Mouse (Mus musculus) G1E-ER4 (cell line): ENCODE measurements around the gene Atpif1. TPM values are rescaled to one million over a fixed set of nuclear protein-coding genes. Genes with fewer than 3 reads are reported as not detected.

Experiments
- GATA1 ChIP-seq: IDR thresholded peaks from one replicate; pipeline ENCODE4 v1.8.0; 2012; ENCODE audit warnings: low read length, inconsistent platforms
- polyA plus RNA-seq: library from polyadenylated mRNA; stranded (reverse); fragments of >175 nt; gene quantifications from 2 replicates; pipeline ENCODE4 v1.2.3, GENCODE M21; 2012

The Atpif1 gene
- polyA plus RNA-seq, 1 experiment, result 178 TPM

- TF ChIP-seq GATA1, result no peak
Measured at GRCm38 (mm10) chr4:132507210-132507609, 26.2 kb downstream of the Atpif1 start.

GRCm38 (mm10) chr4:132506250-132506649, 27.2 kb downstream of the Atpif1 start:
- no peak for TF ChIP-seq GATA1

DNA sequence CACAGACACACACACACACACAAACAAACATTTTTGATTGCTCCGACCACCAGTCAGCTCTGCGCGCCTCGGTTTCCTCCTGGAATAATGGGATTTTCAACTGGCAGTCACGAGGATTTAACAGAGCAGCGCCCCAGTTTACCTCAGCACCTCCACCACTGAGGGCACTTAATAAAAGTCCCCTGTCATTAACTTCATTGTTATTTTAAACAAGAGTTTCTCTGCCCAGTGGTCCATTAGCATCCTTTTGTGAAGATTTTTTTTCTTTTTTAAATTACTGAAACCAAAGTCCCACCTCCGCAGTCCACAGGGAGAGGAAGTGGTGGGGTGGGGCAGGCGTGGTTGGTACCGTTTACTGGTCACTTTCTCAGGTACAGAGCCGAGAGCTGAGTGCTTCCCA, 27.7 kb downstream of the Atpif1 start:
- no peak for TF ChIP-seq GATA1

DNA sequence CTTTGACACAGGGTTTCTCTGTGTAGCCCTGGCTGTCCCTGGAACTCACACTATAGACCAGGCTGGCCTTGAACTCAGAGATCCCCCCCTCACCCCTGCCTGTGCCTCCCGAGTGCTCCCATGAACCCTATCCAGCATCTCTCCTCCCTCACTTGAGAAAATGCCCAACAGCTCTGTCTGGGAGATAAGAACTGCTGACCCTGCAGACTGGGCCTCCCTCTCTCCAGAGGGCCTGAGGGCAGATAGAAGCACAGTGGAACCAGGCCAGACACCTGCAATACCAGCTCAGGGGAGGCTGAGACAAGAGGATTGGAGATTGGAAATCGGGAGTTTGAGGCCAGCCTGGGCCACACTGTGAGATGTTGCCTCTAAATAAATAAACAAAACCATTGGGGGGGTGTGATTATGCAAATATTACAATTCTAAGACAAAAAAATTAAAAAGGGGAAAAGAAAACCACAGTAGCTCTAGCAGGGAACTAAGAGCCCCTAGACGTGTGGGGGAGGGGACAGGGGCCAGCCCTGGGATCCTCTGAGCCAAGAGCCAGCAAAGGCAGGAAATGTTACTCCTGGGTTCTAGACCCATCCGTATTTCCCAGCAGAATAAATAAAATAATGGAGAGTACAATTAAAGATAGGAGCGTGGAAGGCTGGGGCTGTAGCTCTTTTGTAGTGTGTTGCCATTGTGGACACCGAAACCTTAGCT, 28.3 kb downstream of the Atpif1 start:
- TF ChIP-seq GATA1, result no peak

GRCm38 (mm10) chr4:132503344-132503743, 30.1 kb downstream of the Atpif1 start:
- no peak for TF ChIP-seq GATA1

DNA sequence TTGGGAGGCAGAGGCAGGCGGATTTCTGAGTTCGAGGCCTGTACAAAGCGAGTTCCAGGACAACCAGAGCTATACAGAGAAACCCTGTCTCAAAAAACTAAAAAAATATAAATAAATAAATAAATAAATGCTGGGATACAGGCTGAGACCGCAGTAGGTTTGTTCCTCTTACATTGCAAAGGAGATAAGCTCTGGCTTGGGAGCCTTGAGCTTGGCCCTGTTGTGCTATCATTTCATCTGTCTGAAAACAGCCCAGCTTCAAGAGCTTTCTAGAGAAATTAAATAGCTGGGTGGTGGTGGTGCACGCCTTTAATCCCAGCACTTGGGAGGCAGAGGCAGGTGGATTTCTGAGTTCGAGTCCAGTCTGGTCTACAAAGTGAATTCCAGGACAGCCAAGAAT, 31.8 kb downstream of the Atpif1 start:
- TF ChIP-seq GATA1, result no peak

DNA sequence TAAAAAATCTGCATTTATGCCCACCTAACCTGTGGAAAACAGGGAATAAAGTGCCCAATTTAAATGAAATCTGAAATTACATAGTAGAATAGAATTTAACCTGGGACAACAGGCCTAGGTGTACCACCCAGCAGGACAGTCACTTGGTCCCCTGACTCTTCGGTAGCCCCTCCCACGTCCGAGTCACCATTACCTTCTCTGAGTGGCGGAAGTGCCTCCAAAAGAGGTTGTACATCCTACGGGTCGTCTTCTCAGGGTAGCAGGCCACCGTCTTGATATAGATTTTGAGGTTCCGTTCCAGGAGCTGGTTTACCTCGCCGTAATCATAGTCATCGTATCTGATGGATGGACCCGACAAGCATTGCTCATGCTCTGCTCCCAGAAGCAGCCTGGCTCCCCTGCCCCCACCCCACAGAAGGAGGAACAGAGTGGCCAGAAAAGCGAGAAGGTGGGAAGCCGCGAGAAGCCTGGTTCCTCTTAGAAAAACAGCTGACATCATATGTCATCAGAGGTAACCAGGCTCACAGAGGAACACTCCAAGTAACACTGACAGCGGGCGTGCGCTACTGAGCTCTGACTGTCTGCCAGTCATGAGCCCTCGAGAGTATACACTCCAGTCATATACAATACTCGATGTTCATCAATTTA, 39.1 kb downstream of the Atpif1 start:
- no peak for TF ChIP-seq GATA1

GRCm38 (mm10) chr4:132492178-132493060, 41.0 kb downstream of the Atpif1 start:
- TF ChIP-seq GATA1, result no peak

GRCm38 (mm10) chr4:132491748-132492147, 41.7 kb downstream of the Atpif1 start:
- no peak for TF ChIP-seq GATA1

- TF ChIP-seq GATA1, result no peak
Measured at GRCm38 (mm10) chr4:132491057-132491456, 42.4 kb downstream of the Atpif1 start.

GRCm38 (mm10) chr4:132490273-132491010, 43.0 kb downstream of the Atpif1 start:
- TF ChIP-seq GATA1, result no peak

GRCm38 (mm10) chr4:132488976-132489375, 44.5 kb downstream of the Atpif1 start:
- no peak for TF ChIP-seq GATA1

DNA sequence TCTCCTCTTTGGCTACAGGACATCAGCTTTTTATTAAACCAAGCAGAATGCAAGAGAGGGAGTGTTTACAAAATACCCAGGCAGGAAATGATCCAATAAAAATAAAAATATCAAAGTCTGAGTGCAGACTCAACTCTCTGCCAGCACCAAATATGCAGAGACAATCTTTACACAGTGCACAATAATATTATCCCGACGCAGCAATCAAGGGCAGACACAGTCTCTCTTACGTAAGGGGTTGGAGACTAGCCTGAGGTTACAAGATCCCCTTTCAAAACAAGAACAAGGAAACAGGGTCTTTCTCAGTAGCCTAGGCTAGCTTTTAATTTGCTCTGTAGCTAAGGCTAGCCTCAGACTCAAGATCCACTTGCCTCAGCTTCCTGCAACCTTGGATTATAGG, 44.9 kb downstream of the Atpif1 start:
- no peak for TF ChIP-seq GATA1

DNA sequence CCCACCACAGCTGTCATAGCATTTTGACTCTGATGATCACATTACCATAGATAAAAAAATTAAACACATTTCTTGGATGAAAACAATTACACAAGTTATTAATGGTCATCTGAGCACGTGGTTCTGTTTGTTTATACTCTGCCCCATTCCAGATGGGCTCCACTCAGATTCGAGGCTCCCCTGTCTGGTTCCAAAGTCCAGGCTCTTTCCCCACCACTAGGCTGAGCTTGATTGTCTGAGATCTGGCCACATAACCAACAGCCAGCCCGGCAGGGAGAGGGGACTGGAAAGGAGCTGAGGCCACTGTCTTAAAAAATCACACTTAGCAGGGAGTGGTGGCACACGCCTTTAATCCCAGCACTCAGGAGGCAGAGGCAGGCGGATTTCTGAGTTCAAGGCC, 48.6 kb downstream of the Atpif1 start:
- TF ChIP-seq GATA1, result no peak

DNA sequence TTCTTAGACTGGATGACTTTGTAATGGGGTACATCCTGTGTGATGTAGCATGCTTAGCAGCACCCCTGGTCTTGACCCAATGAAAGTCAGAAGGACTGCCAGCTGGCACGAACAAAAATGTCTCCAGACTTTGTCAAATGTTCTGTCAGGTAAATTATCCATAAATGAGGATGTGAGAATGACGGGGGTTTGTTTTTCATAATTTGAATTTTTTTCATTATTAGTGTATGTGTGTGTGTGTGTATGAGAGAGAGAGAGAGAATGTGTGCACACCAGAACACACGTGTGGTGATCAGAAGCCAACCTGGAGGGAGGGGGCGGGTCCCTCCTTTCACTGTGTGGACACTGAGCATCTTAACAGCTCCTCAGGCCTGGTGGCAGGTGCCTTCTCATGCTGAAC, 49.2 kb downstream of the Atpif1 start:
- TF ChIP-seq GATA1, result no peak

DNA sequence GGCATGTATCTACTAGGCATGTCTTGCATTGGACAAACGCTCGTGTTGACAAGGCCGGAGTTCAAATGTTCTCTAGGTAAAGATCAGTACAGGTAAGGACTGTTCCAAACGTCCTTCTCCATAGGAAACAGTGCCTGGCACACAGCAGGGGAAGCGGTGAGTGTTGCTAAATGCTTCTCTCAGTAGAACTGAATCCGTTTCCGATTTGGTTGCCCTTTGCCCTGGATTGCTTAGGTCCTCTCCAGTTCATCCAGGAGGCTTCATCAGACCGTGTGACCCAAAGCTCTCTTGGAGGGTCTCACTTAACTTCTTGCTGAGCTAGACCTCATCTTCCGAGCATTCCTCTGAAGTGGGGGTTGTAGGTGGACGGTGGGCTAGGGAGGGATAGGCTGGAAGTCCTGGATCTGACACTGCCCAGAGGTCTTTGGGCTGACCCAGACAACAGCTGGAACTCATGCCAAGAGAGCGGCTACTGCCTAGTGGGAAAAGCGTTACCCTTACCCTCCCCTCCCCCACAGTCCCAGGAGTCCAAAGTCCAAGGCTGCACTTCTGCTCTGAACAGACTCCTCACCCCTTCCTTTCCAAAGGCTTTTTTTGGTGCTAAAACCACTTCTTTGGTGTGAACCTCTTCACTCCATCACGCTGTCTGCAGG, 50.4 kb downstream of the Atpif1 start:
- no peak for TF ChIP-seq GATA1

Other genes with a start within 250 kb of the Atpif1 start
- 0.55 and 0.68 TPM in 2 replicates for gene Rab42, start 230.3 kb downstream of the Atpif1 start, polyA plus RNA-seq
- 54.1 and 103 TPM in 2 replicates for gene Trnau1ap, start 204.1 kb downstream of the Atpif1 start, polyA plus RNA-seq
- 96.0 and 97.3 TPM in 2 replicates for gene Rcc1, start 180.1 kb downstream of the Atpif1 start, polyA plus RNA-seq
- 17.5 and 22.6 TPM in 2 replicates for gene Phactr4, start 111.2 kb downstream of the Atpif1 start, polyA plus RNA-seq
- gene Med18, start 69.7 kb downstream of the Atpif1 start, polyA plus RNA-seq, result 7.3 and 9.1 TPM in 2 replicates
- gene Sesn2, start 23.2 kb downstream of the Atpif1 start, polyA plus RNA-seq, result 21.3 and 24.4 TPM in 2 replicates
- gene Dnajc8, start 1.9 kb upstream of the Atpif1 start, polyA plus RNA-seq, result 73.7 and 340 TPM in 2 replicates
- not detected in 2 replicates for gene Ptafr, start 30.4 kb upstream of the Atpif1 start, polyA plus RNA-seq
- 2.4 and 3.3 TPM in 2 replicates for gene Eya3, start 105.3 kb upstream of the Atpif1 start, polyA plus RNA-seq
- 0.70 and 0.84 TPM in 2 replicates for gene Xkr8, start 198.9 kb upstream of the Atpif1 start, polyA plus RNA-seq
- gene Smpdl3b, start 223.6 kb upstream of the Atpif1 start, polyA plus RNA-seq, result 0.08 TPM in 2 replicates
- 86.1 and 88.1 TPM in 2 replicates for gene Rpa2, start 234.7 kb upstream of the Atpif1 start, polyA plus RNA-seq